Mouse (Mus musculus) heart, embryonic 11.5 days (tissue): ENCODE results near the gene Prkg1. TPM values are rescaled to one million over a fixed set of nuclear protein-coding genes. Genes with fewer than 3 reads are reported as not detected.

Source experiments
- ATAC-seq: fragments of 200-750 bp; cut with Nextera tagmentation; replicated peaks from 2 replicates; pipeline ENCODE4 v1.8.0; 2017; ENCODE audit warnings: moderate library complexity; ENCODE audit not compliant: insufficient number of reproducible peaks, low FRiP score, low TSS enrichment
- H3K27ac ChIP-seq: fragments of 300-500 bp; sonication (generic); 2 replicates; pipeline ENCODE4 v1.5.1; 2014; ENCODE audit warnings: mild to moderate bottlenecking, low read depth, low read length
- H3K27me3 ChIP-seq: fragments of 300-500 bp; sonication (generic); 2 replicates; pipeline ENCODE4 v1.6.1; 2014; ENCODE audit warnings: mild to moderate bottlenecking, low read length, mixed read lengths; ENCODE audit not compliant: control insufficient read depth, insufficient read depth
- H3K36me3 ChIP-seq: fragments of 300-500 bp; sonication (generic); 2 replicates; pipeline ENCODE4 v1.6.1; 2014; ENCODE audit warnings: mild to moderate bottlenecking, low read length, moderate library complexity, mixed read lengths; ENCODE audit not compliant: control insufficient read depth, insufficient read depth
- H3K4me1 ChIP-seq: fragments of 300-500 bp; sonication (generic); 2 replicates; pipeline ENCODE4 v1.6.1; 2014; ENCODE audit warnings: low read length; ENCODE audit not compliant: control insufficient read depth, insufficient read depth
- H3K4me2 ChIP-seq: fragments of 300-500 bp; sonication (generic); 2 replicates; pipeline ENCODE4 v1.6.1; 2014; ENCODE audit warnings: mild to moderate bottlenecking, moderate library complexity
- H3K4me3 ChIP-seq: fragments of 300-500 bp; sonication (generic); 2 replicates; pipeline ENCODE4 v1.5.1; 2014; ENCODE audit warnings: low read depth, low read length
- H3K9ac ChIP-seq: fragments of 300-500 bp; sonication (generic); 2 replicates; pipeline ENCODE4 v1.6.1; 2014; ENCODE audit warnings: mild to moderate bottlenecking, low read depth, low read length, moderate library complexity
- H3K9me3 ChIP-seq: fragments of 300-500 bp; sonication (generic); replicated peaks from 2 replicates; pipeline ENCODE4 v1.6.1; 2016; ENCODE audit warnings: low read length; ENCODE audit not compliant: control insufficient read depth
- WGBS: fragments of 180-500 bp; shearing (Covaris S2); extraction: QIAGEN DNeasy Blood & Tissue Kit; methylation state at CpG from one replicate; pipeline ENCODE4 v1.1.7; 2014; ENCODE audit not compliant: insufficient replicate concordance; 5-methylcytosine and 5-hydroxymethylcytosine counted together
- polyA plus RNA-seq: library from polyadenylated mRNA; unstranded; fragments of >200 nt; fragmentation: Nextera tagmentation; extraction: Ambion mirVana; gene quantifications from 2 replicates; pipeline ENCODE4 v1.2.1, GENCODE M21; 2014

Gene Prkg1
- polyA plus RNA-seq, 1 experiment from 2014 or later, result 10.9 TPM

DNA sequence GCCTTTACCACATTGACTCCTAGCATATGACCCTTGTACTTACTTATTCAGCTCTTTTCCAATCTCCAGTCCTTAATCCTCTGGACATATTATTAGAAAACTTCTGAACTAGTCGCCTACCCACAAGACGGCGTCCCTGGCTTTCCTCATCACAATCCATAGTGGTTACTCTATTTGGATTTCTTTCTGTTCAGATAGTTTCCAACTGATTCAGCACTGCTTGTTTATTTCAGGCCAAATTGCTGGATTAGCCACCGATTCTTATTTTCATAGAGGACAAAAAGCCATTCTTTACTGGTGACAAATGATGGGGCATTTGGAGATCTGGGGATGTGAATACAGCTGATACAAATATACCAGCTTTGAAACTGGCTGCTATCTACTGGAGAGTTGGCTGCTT lies 267.4 kb downstream of the Prkg1 start:
- 82% methylated on average over 4 of the region's 4 CpGs for WGBS
- no peak for ATAC-seq
- no peaks in the 10 kb centered on the region for H3K27me3 ChIP-seq
- no peak overlapping the region for H3K4me2 ChIP-seq
- no peaks in the 10 kb centered on the region for H3K4me1 ChIP-seq
- no peaks in the 10 kb centered on the region for H3K36me3 ChIP-seq
- no peak overlapping the region for H3K9ac ChIP-seq
- no peak overlapping the region for H3K4me3 ChIP-seq
- H3K27ac ChIP-seq, result no peak overlapping the region
- no peaks in the 10 kb centered on the region for H3K9me3 ChIP-seq

DNA sequence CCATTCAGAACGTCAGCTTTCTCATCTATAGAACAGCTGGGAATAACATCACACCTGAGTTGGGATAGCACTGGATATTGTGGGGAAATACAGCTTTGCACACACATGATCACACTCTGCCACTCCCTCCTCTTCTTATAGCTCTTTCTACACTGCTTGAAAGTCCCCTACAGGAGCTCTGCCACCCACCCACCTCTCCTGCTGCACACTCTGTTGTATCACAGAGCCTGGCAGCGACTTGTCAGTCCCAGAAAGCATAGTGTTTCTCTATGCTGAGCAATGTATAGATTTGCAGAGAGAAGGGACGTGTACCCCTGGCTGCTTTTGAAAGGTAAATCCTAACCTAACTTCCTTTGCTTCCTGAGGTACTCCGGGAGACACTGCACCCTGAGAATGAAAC lies 275.2 kb downstream of the Prkg1 start:
- Histone ChIP-seq H3K9ac (no peak overlapping the region), H3K9me3 (no peaks in the 10 kb centered on the region), H3K4me1 (no peaks in the 10 kb centered on the region), H3K4me2 (no peak overlapping the region), H3K4me3 (no peak overlapping the region), H3K36me3 (no peaks in the 10 kb centered on the region), H3K27me3 (no peaks in the 10 kb centered on the region), H3K27ac (no peak overlapping the region)
- ATAC-seq, result no peak
- WGBS, result 59% methylated on average over 4 of the region's 4 CpGs

DNA sequence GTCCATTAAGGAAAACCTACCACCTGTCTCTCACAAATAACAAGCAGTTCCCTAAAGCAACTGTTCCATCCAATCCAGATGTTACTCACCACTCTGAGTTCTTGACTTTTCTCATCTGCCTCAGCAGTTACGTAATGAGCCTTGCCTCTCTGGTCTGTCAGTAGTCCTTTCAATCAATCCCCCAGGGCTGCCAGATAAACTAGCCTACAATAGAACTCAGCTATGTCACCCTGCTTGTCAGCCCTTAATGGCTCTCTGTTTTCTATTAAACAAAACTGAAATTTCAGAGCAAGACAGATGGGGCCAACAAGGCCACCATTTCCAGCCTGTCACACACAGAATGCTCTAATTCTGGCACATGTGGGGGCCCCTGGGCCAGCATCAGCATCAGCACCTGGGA lies 293.1 kb downstream of the Prkg1 start:
- Histone ChIP-seq H3K4me2 (no peak overlapping the region), H3K9ac (no peak overlapping the region), H3K4me3 (no peak overlapping the region), H3K9me3 (no peaks in the 10 kb centered on the region), H3K27ac (no peak overlapping the region), H3K36me3 (no peaks in the 10 kb centered on the region), H3K4me1 (no peaks in the 10 kb centered on the region), H3K27me3 (no peaks in the 10 kb centered on the region)
- WGBS, result 24% methylated on average over 1 of the region's 1 CpGs
- ATAC-seq, result no peak

DNA sequence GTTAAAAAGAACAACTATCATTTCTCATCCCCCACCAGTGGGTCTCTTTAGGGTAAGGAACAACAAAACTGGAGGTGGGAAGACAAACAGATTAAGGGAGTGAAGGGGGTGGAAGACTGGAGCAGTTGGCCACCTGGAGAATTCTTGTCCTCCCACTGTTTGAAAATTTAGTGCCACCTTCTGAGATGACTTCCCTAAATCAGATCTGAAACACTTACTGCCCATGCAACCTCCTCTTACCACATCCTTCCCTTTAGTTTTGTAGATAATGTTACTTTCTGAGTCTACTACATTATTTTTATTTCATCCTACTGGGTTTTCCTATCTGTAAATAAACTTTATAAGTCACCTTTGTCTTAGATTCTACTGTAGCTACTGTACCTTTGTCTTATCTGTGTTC lies 304.6 kb downstream of the Prkg1 start:
- no peak overlapping the region for H3K4me3 ChIP-seq
- H3K9ac ChIP-seq, result no peak overlapping the region
- H3K9me3 ChIP-seq, result no peaks in the 10 kb centered on the region
- no peaks in the 10 kb centered on the region for H3K36me3 ChIP-seq
- no peak overlapping the region for H3K27ac ChIP-seq
- H3K4me1 ChIP-seq, result no peaks in the 10 kb centered on the region
- H3K27me3 ChIP-seq, result no peaks in the 10 kb centered on the region
- no peak for ATAC-seq
- H3K4me2 ChIP-seq, result no peak overlapping the region

DNA sequence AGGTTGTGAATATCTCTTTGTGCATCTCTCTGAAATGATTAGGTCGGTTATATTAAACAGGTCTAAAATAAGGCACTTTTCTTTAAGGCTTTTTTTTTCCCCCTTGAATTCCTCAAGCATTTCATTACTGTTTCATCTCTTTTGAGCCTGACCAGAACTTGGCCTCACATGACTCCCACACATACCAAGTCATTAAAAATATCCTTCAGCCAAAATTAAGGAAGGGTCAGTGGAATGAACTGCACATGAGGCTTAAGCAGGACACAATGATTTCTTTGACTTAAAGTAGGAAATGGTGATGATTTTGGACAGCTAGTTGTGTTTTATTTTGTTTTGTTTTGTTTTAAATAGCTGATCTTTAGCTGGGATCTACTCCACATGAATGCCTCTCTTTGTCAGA lies 320.7 kb downstream of the Prkg1 start:
- 52% methylated on average over 1 of the region's 1 CpGs for WGBS
- H3K4me1 ChIP-seq, result no peaks in the 10 kb centered on the region
- no peak overlapping the region for H3K9ac ChIP-seq
- H3K27ac ChIP-seq, result no peak overlapping the region
- H3K36me3 ChIP-seq, result no peaks in the 10 kb centered on the region
- H3K27me3 ChIP-seq, result no peaks in the 10 kb centered on the region
- no peak overlapping the region for H3K4me2 ChIP-seq
- H3K9me3 ChIP-seq, result no peaks in the 10 kb centered on the region
- ATAC-seq, result no peak
- H3K4me3 ChIP-seq, result no peak overlapping the region

DNA sequence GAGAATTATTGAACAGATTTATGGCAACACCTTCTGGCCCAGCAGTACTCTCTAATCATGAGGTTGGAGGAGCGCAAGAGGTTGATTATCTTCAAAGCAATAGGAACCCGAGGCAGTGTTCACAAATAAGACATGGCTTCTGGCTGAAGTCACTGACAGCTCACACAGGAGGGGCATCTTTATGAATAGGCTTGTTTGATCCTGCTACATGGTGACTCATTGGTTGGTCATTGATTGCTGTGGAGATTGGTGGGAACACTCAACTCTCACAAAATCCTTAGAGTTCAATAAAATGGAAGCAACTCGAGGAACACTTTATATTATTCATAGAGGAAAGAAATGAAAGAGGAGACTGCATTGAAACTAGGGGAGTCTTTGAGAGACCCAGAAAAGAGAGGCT lies 322.5 kb downstream of the Prkg1 start:
- H3K36me3 ChIP-seq, result no peaks in the 10 kb centered on the region
- no peak overlapping the region for H3K9ac ChIP-seq
- no peak overlapping the region for H3K4me2 ChIP-seq
- no peak overlapping the region for H3K4me3 ChIP-seq
- no peaks in the 10 kb centered on the region for H3K27me3 ChIP-seq
- H3K9me3 ChIP-seq, result no peaks in the 10 kb centered on the region
- no peaks in the 10 kb centered on the region for H3K4me1 ChIP-seq
- H3K27ac ChIP-seq, result no peak overlapping the region
- 62% methylated on average over 3 of the region's 3 CpGs for WGBS
- ATAC-seq, result no peak

DNA sequence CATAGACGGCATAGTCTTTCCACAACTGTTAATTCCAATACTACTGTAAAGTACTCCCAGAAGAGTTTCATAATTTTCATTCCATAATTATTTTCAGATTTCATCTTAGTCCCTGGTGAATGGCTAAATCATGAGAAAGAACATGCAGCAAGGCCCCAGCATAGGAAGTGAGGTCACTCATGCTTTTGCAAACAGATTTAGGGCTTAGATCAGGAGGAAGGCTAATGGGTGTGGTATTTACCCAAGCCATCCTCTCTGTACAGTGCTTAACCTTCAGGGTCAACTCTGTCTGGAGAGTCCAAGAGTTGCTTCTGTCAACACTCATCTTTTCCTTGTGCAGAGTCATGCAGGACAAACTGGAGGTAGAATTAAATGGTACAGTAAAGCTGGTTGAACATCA lies 331.4 kb downstream of the Prkg1 start:
- H3K9ac ChIP-seq, result no peak overlapping the region
- no peak overlapping the region for H3K4me2 ChIP-seq
- H3K4me3 ChIP-seq, result no peak overlapping the region
- no peaks in the 10 kb centered on the region for H3K4me1 ChIP-seq
- no peaks in the 10 kb centered on the region for H3K9me3 ChIP-seq
- WGBS, result 88% methylated on average over 1 of the region's 1 CpGs
- no peak for ATAC-seq
- no peak overlapping the region for H3K27ac ChIP-seq
- no peaks in the 10 kb centered on the region for H3K36me3 ChIP-seq
- H3K27me3 ChIP-seq, result no peaks in the 10 kb centered on the region

DNA sequence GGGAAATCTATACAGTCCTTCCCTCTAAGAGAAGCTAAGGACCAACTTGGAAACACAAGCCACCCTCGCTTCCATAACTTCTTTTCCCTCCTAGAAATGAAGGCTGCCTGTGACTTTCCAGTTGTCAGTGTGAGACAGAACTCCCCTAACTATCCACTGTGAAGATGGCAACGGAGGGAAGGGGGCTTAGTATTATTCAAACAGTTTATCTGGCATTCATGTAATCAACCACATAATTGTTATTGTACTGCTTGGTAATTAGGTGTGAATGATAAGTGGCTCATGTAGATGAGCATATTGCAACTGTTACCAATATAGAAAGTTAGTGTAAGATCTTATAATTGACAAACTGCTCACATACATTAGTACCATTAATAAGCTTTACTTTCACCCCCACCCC lies 333.4 kb downstream of the Prkg1 start:
- ATAC-seq, result no peak
- H3K9me3 ChIP-seq, result no peaks in the 10 kb centered on the region
- no peaks in the 10 kb centered on the region for H3K27me3 ChIP-seq
- 61% methylated on average over 2 of the region's 2 CpGs for WGBS
- H3K9ac ChIP-seq, result no peak overlapping the region
- H3K4me3 ChIP-seq, result no peak overlapping the region
- no peaks in the 10 kb centered on the region for H3K36me3 ChIP-seq
- no peak overlapping the region for H3K27ac ChIP-seq
- no peaks in the 10 kb centered on the region for H3K4me1 ChIP-seq
- no peak overlapping the region for H3K4me2 ChIP-seq

DNA sequence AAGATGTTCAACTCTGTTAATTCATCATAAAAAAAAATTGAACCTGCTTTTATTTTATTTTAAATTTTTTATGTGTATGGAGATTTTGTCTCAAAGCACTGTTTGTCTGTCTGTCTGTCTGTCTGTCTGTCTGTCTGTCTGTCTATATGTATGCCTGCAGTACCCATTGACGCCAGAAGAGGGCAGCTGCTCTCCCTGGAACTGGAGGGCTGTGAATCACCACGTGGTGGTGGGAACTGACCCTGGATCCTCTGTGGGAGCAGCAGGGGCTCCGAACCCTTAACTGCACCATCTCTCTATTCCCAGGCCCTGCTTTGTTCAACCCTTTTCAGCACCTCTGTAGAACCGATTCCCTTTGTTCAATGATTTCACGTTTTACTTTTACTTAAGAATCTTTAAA lies 338.7 kb downstream of the Prkg1 start:
- Histone ChIP-seq H3K9me3 (no peaks in the 10 kb centered on the region), H3K36me3 (no peaks in the 10 kb centered on the region), H3K9ac (no peak overlapping the region), H3K27me3 (no peaks in the 10 kb centered on the region), H3K4me3 (no peak overlapping the region), H3K27ac (no peak overlapping the region), H3K4me2 (no peak overlapping the region), H3K4me1 (peaks cover 12% of the 10 kb centered on the region)
- no peak for ATAC-seq
- WGBS, result 62% methylated on average over 5 of the region's 5 CpGs
